Mouse (Mus musculus) ES-Bruce4 (cell line): ENCODE data around the gene Lifr. TPM values are rescaled to one million over a fixed set of nuclear protein-coding genes. Genes with fewer than 3 reads are reported as not detected.

Experiments used
- H3K27ac ChIP-seq: 2 replicates; pipeline ENCODE4 v1.5.1; 2012; ENCODE audit warnings: low read length, inconsistent platforms; ENCODE audit not compliant: insufficient read depth
- H3K27me3 ChIP-seq: 2 replicates; pipeline ENCODE4 v1.6.1; 2012; ENCODE audit warnings: mild to moderate bottlenecking, low read length, inconsistent platforms; ENCODE audit not compliant: control insufficient read depth, poor library complexity, insufficient read depth, severe bottlenecking
- H3K36me3 ChIP-seq: 2 replicates; pipeline ENCODE4 v1.6.1; 2012; ENCODE audit warnings: inconsistent platforms, mild to moderate bottlenecking, low read length, moderate library complexity; ENCODE audit not compliant: control insufficient read depth, poor library complexity, insufficient read depth, severe bottlenecking
- H3K4me1 ChIP-seq: one replicate; pipeline ENCODE4 v1.8.1; 2011; ENCODE audit warnings: low read length; ENCODE audit not compliant: control insufficient read depth, insufficient read depth
- H3K4me3 ChIP-seq: 2 replicates; pipeline ENCODE4 v1.5.1; 2011; ENCODE audit warnings: low read depth, mild to moderate bottlenecking, low read length
- H3K9ac ChIP-seq: 2 replicates; pipeline ENCODE4 v1.6.1; 2012; ENCODE audit warnings: low read depth, mild to moderate bottlenecking, inconsistent platforms; ENCODE audit not compliant: poor library complexity, severe bottlenecking
- H3K9me3 ChIP-seq: replicated peaks from 2 replicates; pipeline ENCODE4 v1.6.1; 2012; ENCODE audit warnings: mild to moderate bottlenecking, low read length, inconsistent platforms; ENCODE audit not compliant: control insufficient read depth, poor library complexity, insufficient read depth, severe bottlenecking
- CTCF ChIP-seq: IDR thresholded peaks from one replicate; pipeline ENCODE4 v1.8.1; 2011; ENCODE audit warnings: low read depth, low read length
- EP300 ChIP-seq: IDR thresholded peaks from 2 replicates; pipeline ENCODE4 v1.6.1; 2011; ENCODE audit warnings: low read depth, low read length; ENCODE audit not compliant: insufficient read depth
- POLR2A ChIP-seq: IDR thresholded peaks from one replicate; pipeline ENCODE4 v1.8.1; 2011; ENCODE audit warnings: low read length; ENCODE audit not compliant: insufficient read depth
- polyA plus RNA-seq: library from polyadenylated mRNA; stranded (reverse); fragments of >200 nt; gene quantifications from 2 replicates; pipeline ENCODE4 v1.2.4, GENCODE M21; 2011; ENCODE audit warnings: low read depth; ENCODE audit not compliant: missing spikeins, insufficient read depth, insufficient read length

The Lifr gene
- polyA plus RNA-seq, 1 experiment = 33.8 TPM

- H3K27ac ChIP-seq = no peak overlapping the region
Measured at GRCm38 (mm10) chr15:7191074-7191473, 100.7 kb downstream of the Lifr start.

DNA sequence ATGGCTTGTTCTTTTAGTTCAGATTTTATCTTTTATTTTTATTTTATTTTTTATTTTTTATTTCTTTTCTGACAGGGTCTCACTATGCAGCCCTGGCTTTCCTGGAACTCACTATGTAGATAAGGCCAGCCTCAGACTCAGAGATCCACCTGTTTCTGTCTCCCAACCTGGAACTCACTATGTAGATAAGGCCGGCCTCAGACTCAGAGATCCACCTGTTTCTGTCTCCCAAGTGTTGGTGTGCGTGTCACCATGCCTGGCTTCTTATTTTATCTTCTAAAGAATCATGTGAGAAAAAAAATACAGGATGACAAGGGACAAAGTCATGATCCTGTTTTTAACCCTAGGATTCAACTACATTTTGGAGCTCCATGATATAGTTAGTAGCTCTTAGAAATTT, 102.2 kb downstream of the Lifr start:
- no peak overlapping the region for H3K27ac ChIP-seq
- H3K9ac ChIP-seq = no peak overlapping the region
- H3K36me3 ChIP-seq = peaks cover 27% of the 10 kb centered on the region
- no peaks in the 10 kb centered on the region for H3K4me1 ChIP-seq
- no peak for TF ChIP-seq POLR2A
- H3K4me3 ChIP-seq = no peak overlapping the region
- H3K27me3 ChIP-seq = no peaks in the 10 kb centered on the region
- H3K9me3 ChIP-seq = no peaks in the 10 kb centered on the region

More at GRCm38 (mm10) chr15:7191074-7191473, 100.7 kb downstream of the Lifr start:
- Histone ChIP-seq H3K4me3 (no peak overlapping the region), H3K27me3 (no peaks in the 10 kb centered on the region), H3K9me3 (no peaks in the 10 kb centered on the region), H3K36me3 (peaks cover 30% of the 10 kb centered on the region), H3K9ac (no peak overlapping the region), H3K4me1 (no peaks in the 10 kb centered on the region)
- TF ChIP-seq EP300 (no peak), POLR2A (no peak), CTCF (no peak)

- Histone ChIP-seq H3K4me1 (no peaks in the 10 kb centered on the region), H3K27ac (no peak overlapping the region), H3K27me3 (no peaks in the 10 kb centered on the region), H3K9ac (no peak overlapping the region), H3K36me3 (peaks cover 26% of the 10 kb centered on the region), H3K4me3 (no peak overlapping the region), H3K9me3 (no peaks in the 10 kb centered on the region)
- TF ChIP-seq POLR2A = no peak
- TF ChIP-seq CTCF = no peak
- TF ChIP-seq EP300 = no peak
Measured at GRCm38 (mm10) chr15:7194147-7194720, 103.8 kb downstream of the Lifr start.

DNA sequence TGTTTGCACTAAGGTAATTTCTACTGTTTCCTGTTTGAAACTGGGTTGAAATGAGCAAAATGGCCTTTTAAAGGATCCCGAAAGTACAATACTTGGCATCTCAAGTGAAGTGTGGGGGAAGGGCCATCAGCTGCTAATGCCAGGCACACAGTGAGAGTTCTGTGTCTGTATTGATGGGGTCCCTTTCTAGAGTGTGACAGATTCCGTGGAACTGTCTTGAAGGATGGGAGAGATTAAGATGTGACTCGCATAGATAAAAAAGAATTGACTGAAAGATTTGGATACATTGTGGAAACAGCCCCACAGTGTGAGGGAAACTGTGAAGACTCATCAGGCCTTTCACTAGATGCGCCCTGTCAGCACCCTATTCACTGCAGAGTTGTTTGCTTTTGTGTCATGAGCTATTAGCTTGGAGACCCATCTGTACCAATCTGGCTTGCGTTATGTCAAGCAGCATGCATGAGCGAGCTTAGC, 104.4 kb downstream of the Lifr start:
- H3K27me3 ChIP-seq = no peaks in the 10 kb centered on the region
- no peaks in the 10 kb centered on the region for H3K9me3 ChIP-seq
- no peak overlapping the region for H3K9ac ChIP-seq
- H3K4me3 ChIP-seq = no peak overlapping the region
- H3K4me1 ChIP-seq = no peaks in the 10 kb centered on the region
- TF ChIP-seq POLR2A (no peak), EP300 (no peak), CTCF (no peak)
- H3K27ac ChIP-seq = no peak overlapping the region
- H3K36me3 ChIP-seq = peaks cover 22% of the 10 kb centered on the region

- H3K27ac ChIP-seq = no peak overlapping the region
- no peaks in the 10 kb centered on the region for H3K27me3 ChIP-seq
- H3K36me3 ChIP-seq = 0 out of 2 replicates have a peak, but pooled peaks cover 2% of the 10 kb centered on the region
- no peaks in the 10 kb centered on the region for H3K4me1 ChIP-seq
- no peak overlapping the region for H3K9ac ChIP-seq
- H3K9me3 ChIP-seq = no peaks in the 10 kb centered on the region
- H3K4me3 ChIP-seq = no peak overlapping the region
- TF ChIP-seq EP300 (no peak), POLR2A (no peak), CTCF (no peak)
Measured at GRCm38 (mm10) chr15:7197652-7198445, 107.4 kb downstream of the Lifr start.

GRCm38 (mm10) chr15:7198816-7199215, 108.4 kb downstream of the Lifr start:
- Histone ChIP-seq H3K9ac (no peak overlapping the region), H3K4me3 (no peak overlapping the region), H3K4me1 (no peaks in the 10 kb centered on the region), H3K36me3 (0 out of 2 replicates have a peak, but pooled peaks cover 2% of the 10 kb centered on the region), H3K9me3 (no peaks in the 10 kb centered on the region), H3K27me3 (no peaks in the 10 kb centered on the region), H3K27ac (no peak overlapping the region)
- TF ChIP-seq CTCF (no peak), POLR2A (no peak), EP300 (no peak)
